ENCODE assay signal across 29 mouse cellular contexts in genomic region chr9:17079674-17080073, GRCm38 (mm10).
A peak's percentile ranks its signal among the peaks of the same experiment; 100 is the strongest.
DNase-seq lines count a peak whose midpoint lies in the region; ATAC-seq and TF ChIP-seq lines count a peak whose summit lies in the region.
"Had no signal": no experiment of that assay in that cellular context is flagged by ENCODE, and none has a peak within 500 bp of the region (broad histone marks: within the 10 kb centered on the region; RNA-seq: fewer than 3 reads in every experiment).

No protein-coding gene starts in this region.

- H3K27ac ChIP-seq in midbrain, embryonic 11.5 days (ENCODE audit: low read depth, low read length) = no peak overlapping the region
- no peak overlapping the region for H3K27ac ChIP-seq in midbrain, embryonic 10.5 days (replicated peaks)
- H3K27ac ChIP-seq in midbrain, embryonic 13.5 days = no peak overlapping the region
- H3K27ac ChIP-seq in midbrain, postnatal 0 days (ENCODE audit: low read depth, low read length) = no peak overlapping the region
- H3K27ac ChIP-seq in midbrain, embryonic 15.5 days = no peak overlapping the region
- H3K27ac ChIP-seq: embryonic facial prominence, embryonic 13.5 days; embryonic facial prominence, embryonic 15.5 days; forebrain, embryonic 10.5 days; forebrain, embryonic 12.5 days had no signal

- H3K27me3 ChIP-seq in midbrain, embryonic 11.5 days (ENCODE audit: control insufficient read depth, insufficient read depth, low read length) = 0 out of 2 replicates have a peak, but pooled peaks cover 2% of the 10 kb centered on the region
- H3K27me3 ChIP-seq in midbrain, embryonic 10.5 days (ENCODE audit: low read depth, poor library complexity, severe bottlenecking) = peaks cover 7% of the 10 kb centered on the region; the same call in 1 of the 2 replicates
- H3K27me3 ChIP-seq in midbrain, embryonic 13.5 days = peaks cover 16% of the 10 kb centered on the region
- no peaks in the 10 kb centered on the region for H3K27me3 ChIP-seq in midbrain, postnatal 0 days (ENCODE audit: insufficient read depth, low read length)
- H3K27me3 ChIP-seq in midbrain, embryonic 15.5 days (replicated peaks) = no peaks in the 10 kb centered on the region
- H3K27me3 ChIP-seq: CH12.LX; embryonic facial prominence, embryonic 13.5 days; embryonic facial prominence, embryonic 15.5 days; forebrain, embryonic 12.5 days; Patski had no signal

- H3K9ac ChIP-seq in midbrain, embryonic 11.5 days (ENCODE audit: low read length) = no peak overlapping the region
- H3K9ac ChIP-seq in midbrain, embryonic 13.5 days (replicated peaks) = no peak overlapping the region
- no peak overlapping the region for H3K9ac ChIP-seq in midbrain, postnatal 0 days (replicated peaks; ENCODE audit: low read length, poor library complexity, severe bottlenecking)
- no peak overlapping the region for H3K9ac ChIP-seq in midbrain, embryonic 15.5 days
- H3K9ac ChIP-seq: embryonic facial prominence, embryonic 13.5 days; embryonic facial prominence, embryonic 15.5 days; forebrain, embryonic 12.5 days had no signal

- no peaks in the 10 kb centered on the region for H3K4me1 ChIP-seq in midbrain, embryonic 11.5 days (ENCODE audit: control insufficient read depth, insufficient read depth, low read length)
- H3K4me1 ChIP-seq in midbrain, embryonic 10.5 days = no peaks in the 10 kb centered on the region; the same call in 1 of the 2 replicates
- H3K4me1 ChIP-seq in midbrain, embryonic 13.5 days (replicated peaks) = no peaks in the 10 kb centered on the region
- no peaks in the 10 kb centered on the region for H3K4me1 ChIP-seq in midbrain, postnatal 0 days (ENCODE audit: insufficient read depth, low read length)
- no peaks in the 10 kb centered on the region for H3K4me1 ChIP-seq in midbrain, embryonic 15.5 days
- H3K4me1 ChIP-seq: embryonic facial prominence, embryonic 13.5 days; embryonic facial prominence, embryonic 15.5 days; forebrain, embryonic 10.5 days; forebrain, embryonic 12.5 days had no signal

- no peaks in the 10 kb centered on the region for H3K9me3 ChIP-seq in midbrain, embryonic 11.5 days (ENCODE audit: control insufficient read depth, low read length)
- H3K9me3 ChIP-seq in midbrain, embryonic 10.5 days (replicated peaks) = no peaks in the 10 kb centered on the region
- no peaks in the 10 kb centered on the region for H3K9me3 ChIP-seq in midbrain, embryonic 13.5 days
- H3K9me3 ChIP-seq in midbrain, postnatal 0 days (ENCODE audit: low read length) = no peaks in the 10 kb centered on the region
- no peaks in the 10 kb centered on the region for H3K9me3 ChIP-seq in midbrain, embryonic 15.5 days
- H3K9me3 ChIP-seq: embryonic facial prominence, embryonic 13.5 days; embryonic facial prominence, embryonic 15.5 days; forebrain, embryonic 10.5 days; forebrain, embryonic 12.5 days; G1E had no signal

- ATAC-seq in midbrain, embryonic 11.5 days (ENCODE audit: low FRiP score) = peak; percentile 58
- peak; percentile 69 for ATAC-seq in midbrain, embryonic 13.5 days
- no peak for ATAC-seq in midbrain, postnatal 0 days (ENCODE audit: low FRiP score)
- 0 out of 2 replicates have a peak, but pooled peaks have one; percentile 20 for ATAC-seq in midbrain, embryonic 15.5 days (replicated peaks)
- ATAC-seq: activated CD4-positive, CD25-positive, alpha-beta regulatory T cell, adult 4 months; CD4-positive, CD25-positive, alpha-beta regulatory T cell, adult 4 months; forebrain, embryonic 14.5 days; forebrain, embryonic 16.5 days; Patski had no signal

- TF ChIP-seq CTCF in midbrain, postnatal 0 days (IDR thresholded peaks at IDR 0.05) = no peak

- no peaks in the 10 kb centered on the region for H3K36me3 ChIP-seq in midbrain, embryonic 11.5 days (ENCODE audit: control insufficient read depth, insufficient read depth, low read length)
- no peaks in the 10 kb centered on the region for H3K36me3 ChIP-seq in midbrain, embryonic 10.5 days
- no peaks in the 10 kb centered on the region for H3K36me3 ChIP-seq in midbrain, embryonic 13.5 days
- no peaks in the 10 kb centered on the region for H3K36me3 ChIP-seq in midbrain, postnatal 0 days (ENCODE audit: insufficient read depth, low read length)
- H3K36me3 ChIP-seq in midbrain, embryonic 15.5 days (replicated peaks) = no peaks in the 10 kb centered on the region
- H3K36me3 ChIP-seq: embryonic facial prominence, embryonic 13.5 days; embryonic facial prominence, embryonic 15.5 days; forebrain, embryonic 10.5 days; forebrain, embryonic 12.5 days; G1E had no signal

- no peak overlapping the region for H3K4me2 ChIP-seq in midbrain, embryonic 11.5 days
- H3K4me2 ChIP-seq in midbrain, embryonic 13.5 days (replicated peaks) = no peak overlapping the region
- no peak overlapping the region for H3K4me2 ChIP-seq in midbrain, postnatal 0 days (ENCODE audit: low read depth, low read length, poor library complexity, severe bottlenecking)
- no peak overlapping the region for H3K4me2 ChIP-seq in midbrain, embryonic 15.5 days
- H3K4me2 ChIP-seq: embryonic facial prominence, embryonic 13.5 days; embryonic facial prominence, embryonic 15.5 days; forebrain, embryonic 12.5 days had no signal

- DNase-seq in midbrain, embryonic 11.5 days (ENCODE audit: low spot score, missing footprints) = no peak
- no peak for DNase-seq in midbrain, embryonic 10.5 days (ENCODE audit: low spot score)
- DNase-seq in midbrain, postnatal 0 days (ENCODE audit: low spot score) = no peak
- no peak for DNase-seq in thymus, postnatal 36 days
- DNase-seq: adrenal gland, adult 8-10 months; adrenal gland, postnatal 14 days; adrenal gland, postnatal 36 days; B cell, adult 2 months; cerebellum, adult 11 months; cerebellum, adult 18-20 months; cerebellum, adult 8-10 months; cerebellum, adult 9-11 months; cerebellum, postnatal 14 days; cerebellum, postnatal 36 days; embryo, embryonic 11 days had no signal

- no peak overlapping the region for H3K4me3 ChIP-seq in midbrain, embryonic 11.5 days (ENCODE audit: low read depth, low read length)
- no peak overlapping the region for H3K4me3 ChIP-seq in midbrain, embryonic 10.5 days
- H3K4me3 ChIP-seq in midbrain, embryonic 13.5 days (replicated peaks) = no peak overlapping the region
- no peak overlapping the region for H3K4me3 ChIP-seq in midbrain, postnatal 0 days (ENCODE audit: low read depth, low read length)
- H3K4me3 ChIP-seq in midbrain, embryonic 15.5 days = no peak overlapping the region
- H3K4me3 ChIP-seq: embryonic facial prominence, embryonic 13.5 days; embryonic facial prominence, embryonic 15.5 days; erythroblast, embryonic 14.5 days; forebrain, embryonic 10.5 days; forebrain, embryonic 12.5 days had no signal

- WGBS in midbrain, embryonic 11.5 days = 30% methylated on average over 2 of the region's 2 CpGs
- 56% methylated on average over 2 of the region's 2 CpGs for WGBS in midbrain, embryonic 10.5 days
- WGBS in midbrain, embryonic 13.5 days = 22% methylated on average over 2 of the region's 2 CpGs
- 20% methylated on average over 2 of the region's 2 CpGs for WGBS in midbrain, postnatal 0 days
- 27% methylated on average over 2 of the region's 2 CpGs for WGBS in midbrain, embryonic 15.5 days
